Mouse (Mus musculus): Measurements from ENCODE around the gene Ap1m2.

Gene Ap1m2

DNA sequence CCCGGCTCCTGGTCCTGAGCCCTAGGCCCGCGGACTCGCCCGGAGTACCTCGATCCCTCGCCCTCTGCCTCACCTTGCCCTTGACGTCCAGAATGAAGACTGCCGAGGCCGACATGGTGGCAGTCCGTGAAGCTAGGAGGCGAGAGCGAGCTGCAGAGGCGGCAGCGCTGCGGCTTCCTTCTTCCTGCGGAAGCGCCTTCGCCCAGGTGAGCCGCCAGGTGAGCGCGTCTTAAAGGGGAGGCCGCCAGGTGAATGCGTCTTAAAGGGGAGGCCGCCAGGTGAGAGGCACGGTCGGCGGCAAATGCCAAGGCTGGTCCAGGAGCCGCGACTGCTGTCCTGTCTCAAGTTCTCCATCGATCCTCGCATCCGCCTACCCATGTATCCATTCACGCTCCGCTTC, at the start of gene Ap1m2:
Gene Ap1m2 (minus strand): TSS at position 204 of the 400 bp plus-strand sequence.
- peak; percentile 68 for DNase-seq

DNA sequence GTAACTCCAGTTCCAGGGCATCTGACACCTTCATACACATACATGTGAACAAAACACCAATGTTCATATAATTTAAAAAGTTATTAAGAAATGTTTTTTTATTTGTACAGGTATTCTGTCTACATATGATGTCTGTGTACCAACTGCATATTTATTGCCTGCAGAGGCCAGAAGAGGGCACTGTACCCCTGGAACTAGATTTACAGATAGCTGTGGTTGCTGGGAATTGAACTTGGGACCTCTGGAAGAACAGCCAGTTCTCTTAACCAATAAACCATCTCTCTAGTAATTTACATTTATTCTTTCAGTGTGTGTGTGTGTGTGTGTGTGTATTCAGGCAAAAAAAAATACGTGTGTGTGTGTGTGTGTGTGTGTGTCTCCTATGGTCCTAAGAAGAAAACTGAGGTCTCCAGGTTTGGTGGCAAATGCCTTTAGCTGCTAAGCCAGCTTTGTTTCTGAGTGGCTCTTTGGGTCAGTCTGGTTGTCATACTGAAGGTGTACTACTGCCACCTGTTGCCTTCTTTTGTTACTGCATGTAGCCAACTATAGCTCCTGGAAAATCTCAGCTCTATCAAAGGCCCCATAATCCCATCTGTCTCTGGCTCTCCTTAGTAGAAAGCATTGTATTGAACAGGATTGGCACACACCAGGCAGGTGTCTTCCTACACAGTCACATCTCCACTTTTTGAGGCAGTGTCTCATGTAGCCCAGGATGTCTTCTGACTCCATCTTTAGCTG, 45.0 kb upstream of the Ap1m2 start:
- DNase-seq = peak; percentile 85

DNA sequence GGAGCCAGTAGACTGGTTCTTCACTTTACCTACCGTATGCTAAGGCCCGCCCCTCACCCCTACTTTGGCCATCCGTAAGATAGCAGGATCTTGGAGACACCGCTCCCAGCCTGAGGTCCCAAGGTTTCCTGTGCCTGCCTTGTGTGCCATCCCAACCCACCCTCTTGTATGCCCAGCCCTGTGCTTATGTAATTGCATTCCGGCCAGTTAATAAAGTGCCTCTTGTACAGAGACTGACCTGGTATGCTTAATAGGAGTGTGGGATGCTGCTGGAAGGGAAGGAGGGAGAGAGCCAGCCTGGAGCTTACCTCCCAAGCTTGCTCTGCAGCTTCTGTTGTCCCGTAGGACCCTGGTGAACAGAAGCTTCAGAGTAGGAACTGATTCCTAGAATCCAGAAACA, 42.7 kb upstream of the Ap1m2 start:
- peak; percentile 50 for DNase-seq

DNA sequence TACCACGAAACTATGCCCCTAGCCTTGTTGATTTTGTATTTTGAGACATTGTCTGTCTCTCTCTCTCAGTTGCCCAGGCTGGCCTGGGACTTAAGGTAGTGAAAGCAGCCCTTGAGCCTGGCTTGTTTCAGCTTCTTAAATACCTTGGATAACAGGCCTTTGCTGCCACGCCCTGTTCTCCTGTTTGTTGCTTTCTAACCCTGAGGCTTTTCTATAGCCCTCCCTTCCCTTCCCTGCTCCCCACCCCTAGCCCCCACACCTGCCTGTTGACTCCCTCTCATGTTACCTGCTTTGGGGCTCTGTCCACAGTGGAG, 41.2 kb upstream of the Ap1m2 start:
- no peak for DNase-seq

DNA sequence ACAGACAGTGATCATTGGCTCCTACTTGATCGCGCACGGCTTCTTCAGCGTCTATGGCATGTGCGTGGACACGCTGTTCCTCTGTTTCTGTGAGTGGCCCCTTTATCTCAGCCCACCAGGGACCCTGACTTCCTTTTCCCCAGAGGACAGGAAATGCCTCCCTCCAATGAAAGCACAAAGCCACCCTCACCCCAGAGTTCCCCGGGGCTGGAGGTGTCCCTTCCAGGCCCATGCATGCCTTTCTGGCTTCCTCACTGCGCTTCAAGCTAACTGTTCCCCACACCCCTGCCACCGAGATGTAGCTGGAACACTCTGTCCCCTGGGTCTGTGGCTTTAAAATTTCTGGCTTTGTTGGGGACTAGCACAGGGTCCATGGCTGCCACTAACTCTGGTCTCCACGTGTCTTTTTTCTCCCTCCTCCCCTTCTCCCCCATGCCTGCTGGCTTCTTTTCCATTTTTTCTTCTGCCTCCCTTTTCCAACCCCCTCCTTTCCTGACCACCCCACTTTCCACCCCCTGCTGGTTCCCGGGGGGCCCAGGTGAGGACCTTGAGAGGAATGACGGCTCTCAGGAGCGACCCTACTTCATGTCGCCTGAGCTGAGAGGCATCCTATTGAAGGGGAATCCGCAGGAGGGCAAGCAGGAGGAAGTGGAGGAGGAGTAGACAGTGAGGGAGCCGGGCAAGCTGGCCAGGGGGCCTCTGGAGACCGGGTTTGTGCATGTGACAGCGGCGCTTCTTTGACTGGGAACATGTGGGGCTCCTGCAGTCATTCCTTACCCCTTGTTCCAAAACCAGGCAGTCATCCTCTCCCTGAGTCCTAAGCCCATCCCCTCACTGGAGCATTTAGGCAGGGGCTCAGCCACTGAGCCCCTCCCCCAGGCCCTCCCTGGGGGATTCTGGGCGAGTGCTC, 40.6 kb upstream of the Ap1m2 start:
- DNase-seq = peak; percentile 37

DNA sequence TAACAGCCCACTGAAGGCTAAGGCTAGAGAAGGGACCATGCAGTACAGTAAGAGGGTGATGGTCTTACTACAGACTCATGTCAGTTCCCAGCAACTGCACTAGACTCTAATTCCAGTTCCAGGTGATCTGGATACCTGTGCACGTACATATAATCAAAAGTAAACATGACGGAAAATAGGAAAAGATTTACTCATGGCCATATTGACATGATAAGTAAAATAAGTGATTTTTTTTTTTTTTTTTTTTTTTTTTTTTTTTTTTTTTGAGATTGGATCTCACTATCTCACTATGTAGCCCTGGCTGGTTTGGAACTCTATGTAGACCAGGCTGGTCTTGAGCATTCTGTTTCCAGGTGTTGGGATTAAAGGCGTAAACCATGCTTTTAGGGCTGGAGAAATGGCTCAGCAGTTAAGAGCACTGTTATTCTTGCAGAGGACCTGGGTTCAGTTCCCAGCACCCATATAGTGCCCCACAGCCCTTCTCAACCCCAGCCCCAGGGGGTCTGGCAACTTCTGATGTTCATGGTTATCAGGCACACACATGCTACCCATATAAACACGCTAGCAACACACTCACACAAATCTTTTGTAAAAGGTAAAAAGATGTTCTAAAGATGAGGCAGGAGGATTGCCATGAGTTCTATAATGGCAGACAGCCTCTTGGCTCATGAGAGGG, 39.7 kb upstream of the Ap1m2 start:
- DNase-seq = no peak

DNA sequence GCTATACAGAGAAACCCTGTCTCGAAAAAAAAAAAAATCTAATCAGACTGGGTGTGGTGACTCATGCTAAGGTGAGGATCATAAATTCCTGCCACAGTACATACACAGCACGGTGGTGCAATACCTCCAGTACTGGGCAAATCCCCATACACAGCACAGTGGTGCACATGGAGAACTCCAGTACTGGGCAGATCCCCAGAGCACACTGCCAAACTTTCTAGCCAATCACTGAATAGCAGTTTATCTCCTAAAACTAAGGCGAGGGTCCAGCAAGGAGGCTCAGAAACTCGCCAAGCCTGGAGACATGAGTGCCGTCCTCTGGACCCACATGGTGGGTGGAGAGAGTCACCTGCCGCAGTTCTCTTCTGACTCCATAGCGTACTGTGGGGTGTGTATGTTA, 39.0 kb upstream of the Ap1m2 start:
- DNase-seq = no peak

DNA sequence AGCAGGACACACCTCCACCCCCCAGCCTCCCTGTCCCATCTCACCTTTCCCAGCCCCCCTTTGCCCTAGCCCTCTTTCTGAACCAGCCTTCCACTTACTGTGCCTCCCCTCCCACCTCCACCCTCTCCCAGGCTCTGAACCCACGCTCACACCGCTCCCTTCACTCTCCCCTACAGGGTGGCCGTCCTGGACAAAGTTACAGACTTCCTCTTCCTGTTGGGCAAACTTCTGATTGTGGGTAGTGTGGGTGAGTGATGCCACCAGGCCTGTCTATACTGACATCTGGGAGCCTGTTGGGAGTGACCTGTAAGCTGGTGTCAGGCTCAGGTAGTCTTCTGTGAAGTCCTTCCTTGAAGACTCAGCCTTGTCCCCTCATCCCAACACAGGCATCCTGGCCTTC, 36.0 kb upstream of the Ap1m2 start:
- no peak for DNase-seq

DNA sequence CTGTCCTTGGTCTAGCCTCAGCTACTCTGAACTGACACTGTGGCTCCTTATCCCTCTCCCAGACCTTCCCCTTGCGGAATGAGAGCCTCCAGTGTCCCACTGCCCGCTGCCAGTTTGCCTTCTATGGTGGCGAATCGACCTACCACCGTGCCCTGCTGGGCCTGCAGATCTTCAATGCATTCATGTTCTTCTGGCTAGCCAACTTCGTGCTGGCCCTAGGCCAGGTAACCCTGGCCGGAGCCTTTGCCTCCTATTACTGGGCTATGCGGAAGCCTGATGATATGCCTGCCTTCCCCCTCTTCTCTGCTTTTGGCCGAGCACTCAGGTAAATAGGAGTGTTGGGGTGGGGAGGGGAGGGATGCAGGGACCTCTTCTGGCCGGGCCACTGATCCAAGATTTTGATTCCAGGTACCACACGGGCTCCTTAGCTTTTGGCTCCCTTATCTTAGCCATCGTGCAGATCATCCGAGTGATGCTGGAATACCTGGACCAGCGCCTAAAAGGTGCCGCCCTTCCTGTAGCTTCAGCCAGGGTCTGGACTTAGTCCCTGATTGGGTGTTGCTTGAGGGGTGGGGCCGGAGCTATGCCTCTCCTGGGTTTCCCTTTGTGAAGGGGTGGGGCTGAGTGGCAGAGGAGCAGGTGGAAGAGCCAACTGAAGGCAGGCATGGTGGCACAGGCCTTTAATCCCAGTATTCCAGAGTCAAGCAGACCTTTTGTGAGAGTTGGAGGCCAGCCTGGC, 34.7 kb upstream of the Ap1m2 start:
- DNase-seq = peak; percentile 46

DNA sequence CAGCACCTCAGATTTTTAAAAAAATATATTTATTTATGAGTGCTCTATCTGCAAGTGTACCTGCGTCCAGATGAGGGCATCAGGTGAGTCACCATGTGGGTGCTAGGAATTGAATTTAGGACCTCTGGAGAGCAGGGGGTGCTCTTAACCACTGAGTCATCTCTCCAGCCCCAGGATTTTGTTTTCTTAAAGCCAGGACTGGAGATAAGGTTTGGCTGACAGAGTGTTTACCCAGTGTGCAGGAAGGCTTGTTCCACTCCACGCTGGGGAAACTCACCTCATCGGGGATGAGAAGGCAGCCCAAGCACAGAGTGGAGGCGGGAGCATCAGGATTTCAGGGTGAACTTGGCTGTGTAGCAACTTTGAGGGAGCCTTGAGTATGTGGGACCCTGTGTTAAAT, 28.3 kb upstream of the Ap1m2 start:
- DNase-seq = no peak

DNA sequence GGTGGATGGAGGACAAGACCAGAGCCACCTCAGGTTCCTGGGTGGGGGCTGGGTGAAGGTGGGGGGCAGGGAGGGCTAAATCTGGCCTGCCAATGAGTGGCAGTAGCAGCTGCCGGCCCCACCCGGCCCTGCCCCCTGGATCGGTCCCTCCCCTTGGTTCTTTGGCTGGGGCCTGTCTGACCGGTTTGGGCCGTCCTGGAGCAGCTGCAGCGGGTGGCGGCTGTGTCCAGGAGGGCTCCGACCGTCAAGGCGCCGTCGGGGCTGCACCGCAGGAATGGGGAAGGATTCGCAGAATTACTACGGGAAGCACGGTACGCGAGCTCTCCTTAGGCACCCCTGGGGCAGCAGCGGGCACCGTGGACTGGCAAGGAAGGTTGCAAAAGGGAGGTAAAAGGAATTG, 25.5 kb upstream of the Ap1m2 start:
- peak; percentile 68 for DNase-seq

DNA sequence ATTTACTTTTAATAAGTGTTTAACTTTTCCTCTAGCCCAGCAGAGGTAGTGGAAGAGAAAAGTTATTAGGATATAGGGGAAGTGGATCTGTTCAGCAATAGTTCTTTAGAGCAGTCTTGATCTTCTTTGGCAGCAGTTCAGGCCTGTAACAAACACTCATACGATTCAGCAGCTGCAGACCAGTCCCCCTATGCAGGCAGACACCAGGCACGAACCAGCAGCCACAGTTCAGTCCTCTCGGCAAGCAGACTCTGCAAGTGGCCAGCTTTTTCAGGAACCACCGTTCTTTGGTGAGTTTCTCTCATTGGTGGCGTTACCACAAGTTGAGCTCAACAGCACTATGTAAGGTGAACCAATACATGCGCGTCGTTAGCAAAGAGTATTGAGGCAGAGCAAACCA, 24.4 kb upstream of the Ap1m2 start:
- no peak for DNase-seq

DNA sequence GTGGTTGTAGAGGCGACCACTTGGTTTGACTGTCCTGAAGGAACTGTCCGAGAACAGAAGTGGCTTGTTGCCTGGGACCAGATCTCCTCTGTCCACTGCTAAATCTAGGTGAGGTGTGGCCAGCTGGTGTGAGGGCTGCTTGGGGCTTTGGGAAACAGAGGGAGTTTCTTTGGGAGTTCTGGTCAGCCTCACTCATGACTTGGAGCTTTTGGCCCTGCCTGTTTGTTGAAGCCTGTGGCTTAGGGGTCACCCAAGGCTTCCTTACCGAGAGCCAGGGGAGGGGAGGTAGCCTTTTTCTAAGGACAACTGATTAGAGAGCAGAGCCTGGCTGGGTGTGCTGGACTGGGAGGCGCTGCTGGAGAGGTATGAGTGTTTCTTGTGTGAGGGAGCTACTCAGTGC, 23.3 kb upstream of the Ap1m2 start:
- no peak for DNase-seq

DNA sequence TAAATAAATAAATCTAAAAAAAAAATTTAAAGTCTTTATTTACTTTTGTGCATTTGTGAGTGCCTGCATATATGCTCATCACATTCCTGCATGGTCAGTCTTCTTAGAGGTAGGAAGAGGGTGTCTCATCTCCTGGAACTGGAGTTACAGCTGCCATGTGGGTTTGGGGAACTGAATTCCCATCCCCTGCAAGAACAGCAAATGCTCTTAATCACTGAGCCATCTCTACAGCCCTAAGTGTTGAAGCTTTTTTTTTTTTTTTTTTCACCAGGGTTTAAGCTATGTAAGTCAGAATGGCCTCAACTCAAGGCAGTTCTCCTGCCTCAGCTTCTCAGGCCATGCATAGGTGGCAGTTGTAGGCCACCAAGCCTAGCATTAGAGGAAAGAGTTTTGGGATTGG, 22.6 kb upstream of the Ap1m2 start:
- no peak for DNase-seq

DNA sequence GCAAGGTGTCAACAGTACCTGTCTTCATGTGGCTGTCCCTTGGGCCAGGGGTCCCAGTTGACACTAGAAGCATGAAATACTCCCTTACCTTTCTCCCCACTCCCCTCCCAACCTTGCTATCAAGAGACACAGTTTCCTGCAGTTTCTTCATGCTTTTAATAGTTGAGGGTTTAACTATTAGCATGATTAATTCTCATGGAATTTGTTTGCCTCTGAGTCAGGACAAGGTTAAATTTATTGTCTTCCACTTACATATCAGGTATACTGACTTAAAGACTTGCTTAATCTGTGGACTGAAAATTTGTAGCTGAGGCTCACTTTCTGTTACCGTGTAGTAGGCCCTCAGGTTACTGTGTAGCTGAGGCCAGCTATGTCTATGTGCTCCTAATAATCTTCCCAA, 21.4 kb upstream of the Ap1m2 start:
- no peak for DNase-seq

DNA sequence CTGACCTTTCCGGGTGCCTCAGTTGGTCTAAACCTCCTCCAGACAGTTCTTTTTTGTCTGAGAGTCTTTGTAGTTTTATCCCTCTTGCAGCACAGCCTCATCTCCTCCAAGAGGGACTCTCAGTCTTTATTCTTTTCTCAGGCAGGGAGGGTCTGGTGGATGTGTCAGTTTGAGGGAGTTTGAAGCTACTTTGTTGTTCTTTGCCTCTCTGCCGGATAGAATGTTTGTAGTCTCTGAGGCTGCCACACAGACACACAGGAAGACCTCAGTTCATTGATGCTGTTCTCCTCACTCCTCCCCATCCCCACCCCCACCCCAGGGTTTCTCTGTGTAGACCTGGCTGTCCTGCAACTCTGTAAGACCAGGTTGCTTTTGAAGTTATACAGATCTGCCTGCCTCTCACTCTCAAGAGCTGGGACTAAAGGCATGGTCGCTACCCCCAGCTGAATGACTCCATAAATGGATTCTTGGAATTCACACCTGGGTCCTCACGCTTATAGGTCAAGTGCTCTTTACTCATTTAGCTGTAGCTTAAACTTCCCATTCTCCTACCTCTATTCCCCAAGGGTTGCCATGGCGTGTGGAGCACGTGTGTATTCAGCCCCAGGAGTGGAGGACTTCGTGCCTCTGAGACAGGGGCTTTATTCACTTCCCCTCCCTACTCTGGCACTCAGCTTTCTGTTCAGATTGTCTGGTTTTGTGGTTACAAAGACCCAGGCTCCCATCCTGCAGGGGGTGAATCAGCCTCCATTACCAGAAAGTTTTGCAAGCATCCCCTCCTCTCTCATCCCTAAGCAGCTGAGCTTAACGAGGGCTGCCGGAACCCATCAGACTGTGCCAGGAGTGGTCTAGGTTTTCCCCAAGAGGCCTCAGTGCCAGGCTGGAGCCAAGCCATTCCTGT, 20.3 kb upstream of the Ap1m2 start:
- DNase-seq = no peak

DNA sequence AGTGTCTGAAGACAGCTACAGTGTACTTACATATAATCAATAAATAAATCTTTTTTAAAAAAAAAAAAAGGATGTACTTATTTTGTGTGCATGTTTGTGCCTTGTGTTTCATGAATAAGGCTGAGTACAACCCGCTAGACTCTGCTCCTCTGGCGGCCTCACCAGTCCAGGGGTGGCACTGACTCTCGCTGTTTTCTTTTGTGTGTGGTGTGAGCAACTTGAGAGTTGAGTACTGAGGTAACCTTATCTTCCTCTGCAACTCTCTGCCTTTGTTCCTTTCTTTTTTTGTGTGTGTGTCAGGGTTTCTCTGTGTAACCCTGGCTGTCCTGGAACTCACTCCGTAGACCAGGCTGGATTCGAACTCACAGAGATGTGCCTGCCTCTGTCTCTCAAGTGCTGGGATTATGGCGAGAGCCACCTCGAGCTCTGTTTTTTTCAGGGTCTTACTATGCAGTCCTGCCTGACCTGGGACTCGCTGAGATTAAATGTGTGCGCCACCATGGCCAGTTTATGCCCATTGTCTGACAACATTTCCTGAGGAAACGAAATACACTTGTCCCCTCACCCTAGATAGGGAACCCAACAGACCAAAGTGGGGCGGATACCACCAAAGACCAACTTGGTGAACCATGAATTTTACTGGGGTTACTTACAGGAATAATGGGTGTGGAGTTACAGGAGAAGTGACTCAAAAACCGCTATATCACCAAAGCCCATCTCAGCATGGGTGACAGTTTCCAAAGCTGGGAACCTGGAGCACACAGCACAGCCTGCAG, 19.4 kb upstream of the Ap1m2 start:
- no peak for DNase-seq

DNA sequence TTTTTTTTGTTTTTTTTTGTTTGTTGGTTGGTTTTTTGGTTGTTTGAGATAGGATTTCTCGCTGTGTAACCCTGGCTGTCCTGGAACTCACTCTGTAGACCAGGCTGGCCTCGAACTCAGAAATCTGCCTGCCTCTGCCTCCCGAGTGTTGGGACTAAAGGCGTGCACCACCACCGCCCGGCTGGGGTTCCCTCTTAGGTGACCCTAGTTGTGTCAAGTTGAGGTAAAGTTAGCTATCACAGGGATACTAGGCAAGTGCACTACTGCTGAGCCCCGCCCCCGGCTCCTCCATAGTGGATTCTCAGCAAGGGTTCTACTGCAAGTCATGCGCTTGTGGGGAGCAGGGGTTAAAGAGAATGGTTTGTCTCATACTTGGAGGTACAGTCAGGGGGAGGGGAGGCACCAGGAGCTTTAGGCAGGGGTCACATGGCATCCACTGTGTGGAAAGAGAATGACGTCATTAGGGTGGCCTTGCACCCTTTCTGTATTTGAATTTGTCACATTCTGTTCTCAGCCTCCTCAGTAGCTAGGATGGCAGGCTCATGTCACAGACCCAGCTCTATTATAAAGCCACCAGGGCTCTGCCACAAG, 17.7 kb upstream of the Ap1m2 start:
- DNase-seq = peak; percentile 31

DNA sequence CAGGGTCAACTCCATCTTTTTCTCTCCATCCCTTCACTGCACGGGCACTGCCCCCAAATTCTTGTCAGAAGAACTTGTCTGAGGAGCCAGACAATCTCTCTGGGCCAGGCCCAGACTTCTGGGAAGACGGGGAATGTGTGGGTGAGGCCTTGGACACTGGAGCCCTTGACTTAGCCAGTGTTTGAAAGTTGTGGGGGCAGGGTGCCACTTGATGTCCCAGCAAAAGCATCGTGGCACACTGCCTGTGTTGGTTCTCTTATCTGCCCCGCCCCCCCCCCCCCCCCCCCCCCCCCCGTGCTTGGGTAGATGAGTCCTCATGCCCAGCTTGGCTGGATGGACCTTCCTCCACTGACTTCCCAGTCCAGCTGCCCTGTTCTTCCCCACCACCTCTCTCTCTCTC, 16.9 kb upstream of the Ap1m2 start:
- DNase-seq = peak; percentile 86

DNA sequence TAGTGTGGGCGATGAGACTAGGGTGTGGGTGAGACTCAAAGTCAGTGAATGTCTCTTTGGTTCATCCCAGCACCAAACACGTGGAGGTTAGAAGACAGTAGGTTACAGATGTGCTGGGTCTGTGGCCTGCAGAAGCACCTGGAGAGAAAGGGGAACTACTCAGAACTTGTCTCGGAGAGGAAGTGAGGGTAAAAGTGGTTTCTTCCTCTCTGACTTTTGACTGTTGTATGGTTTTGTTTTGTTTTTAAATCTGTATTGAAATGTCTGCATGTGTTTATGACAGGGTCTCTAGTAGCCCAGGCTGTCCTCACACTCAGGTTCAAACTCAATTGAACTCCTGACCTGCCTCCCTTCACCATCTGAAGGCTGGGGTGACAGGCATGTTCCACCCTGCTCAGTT, 15.9 kb upstream of the Ap1m2 start:
- DNase-seq = no peak

DNA sequence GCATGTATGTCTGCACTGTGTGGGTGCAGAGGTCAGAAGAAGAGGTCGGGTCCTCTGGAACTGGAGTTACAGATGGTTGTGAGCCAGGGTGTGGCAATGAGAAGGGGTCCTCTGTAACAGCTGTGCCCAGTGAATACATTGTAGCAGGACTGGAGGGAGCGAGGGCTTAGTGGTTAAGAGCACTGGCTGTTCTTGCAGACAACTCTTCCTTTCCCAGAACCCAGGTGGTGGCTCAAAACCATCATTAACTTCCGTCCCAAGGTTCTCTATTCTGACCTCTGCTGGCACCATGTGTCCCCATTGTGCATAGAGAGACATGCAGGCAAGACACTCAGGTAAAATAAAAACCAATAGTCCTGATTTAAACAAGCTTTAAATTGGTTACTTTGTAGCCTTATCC, 15.4 kb upstream of the Ap1m2 start:
- no peak for DNase-seq

Measured in lung, postnatal 10 days (tissue).